Mouse (Mus musculus) cerebellum, adult 2 months (tissue): ENCODE results near the gene Fgfr2.

Experiments used
- CTCF ChIP-seq: fragments of 200-500 bp; IDR thresholded peaks from 2 replicates; pipeline ENCODE4 v1.5.1; 2011; ENCODE audit warnings: low read depth, mild to moderate bottlenecking, control low read depth, low read length, moderate library complexity, borderline replicate concordance; ENCODE audit not compliant: insufficient read depth
- POLR2A ChIP-seq: fragments of 200-500 bp; IDR thresholded peaks from 2 replicates; pipeline ENCODE4 v1.6.1; 2011; ENCODE audit warnings: low read length, control low read depth, borderline replicate concordance; ENCODE audit not compliant: insufficient read depth

DNA sequence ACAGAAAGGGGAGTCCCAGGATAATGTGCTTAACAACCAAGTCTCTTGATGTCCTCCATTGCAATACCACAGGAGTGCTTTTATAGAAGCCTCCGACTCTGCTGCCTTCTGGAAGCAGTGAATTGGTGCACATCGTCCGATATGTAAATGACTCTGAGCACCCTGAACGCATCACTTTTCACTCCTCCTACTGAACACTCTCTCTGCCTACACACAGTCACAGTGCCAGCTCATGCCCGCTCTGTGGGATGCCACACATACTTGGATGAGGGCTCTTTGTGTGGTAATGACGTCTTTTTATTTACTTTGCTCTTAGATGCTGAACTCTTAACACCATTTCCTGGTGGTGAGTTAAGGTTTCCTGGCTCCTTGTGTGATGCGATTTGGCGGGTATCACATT is 1936.1 kb downstream of the Fgfr2 start:
- no peak for TF ChIP-seq CTCF
- TF ChIP-seq POLR2A = no peak
